Mouse (Mus musculus) testis, postnatal 14 days (tissue): ENCODE results near the gene Has1.
A peak's percentile ranks its signal among the peaks of the same experiment; 100 is the strongest.

Experiments used
- DNase-seq: peaks from one replicate; pipeline ENCODE4 v3.0.0; 2021; ENCODE audit warnings: low spot score

Has1 gene

GRCm38 (mm10) chr17:17843534-17844261, 11.3 kb downstream of the Has1 start:
- DNase-seq, result no peak

- no peak for DNase-seq
Observed at GRCm38 (mm10) chr17:17840796-17841195, 14.2 kb downstream of the Has1 start.

GRCm38 (mm10) chr17:17839276-17839675, 15.7 kb downstream of the Has1 start:
- no peak for DNase-seq

- peak; percentile 90 for DNase-seq
Observed at GRCm38 (mm10) chr17:17837919-17838701, 16.9 kb downstream of the Has1 start.

- no peak for DNase-seq
Observed at GRCm38 (mm10) chr17:17837426-17837825, 17.6 kb downstream of the Has1 start.

GRCm38 (mm10) chr17:17836101-17836500, 18.9 kb downstream of the Has1 start:
- DNase-seq, result no peak

GRCm38 (mm10) chr17:17834896-17835295, 20.1 kb downstream of the Has1 start:
- no peak for DNase-seq

- no peak for DNase-seq
Observed at GRCm38 (mm10) chr17:17830731-17831130, 24.3 kb downstream of the Has1 start.

- DNase-seq, result no peak
Observed at GRCm38 (mm10) chr17:17829816-17830535, 25.0 kb downstream of the Has1 start.

GRCm38 (mm10) chr17:17829052-17829785, 25.8 kb downstream of the Has1 start:
- DNase-seq, result no peak

GRCm38 (mm10) chr17:17828191-17828981, 26.6 kb downstream of the Has1 start:
- DNase-seq, result peak; percentile 32

GRCm38 (mm10) chr17:17827658-17828190, 27.3 kb downstream of the Has1 start:
- peak; percentile 51 for DNase-seq

GRCm38 (mm10) chr17:17826751-17827657, 28.0 kb downstream of the Has1 start, which contains the start of gene Spaca6:
Gene Spaca6, plus strand, starts transcription at chr17:17827158.
- peak; percentile 88 for DNase-seq

GRCm38 (mm10) chr17:17825921-17826591, 28.9 kb downstream of the Has1 start:
- peak; percentile 81 for DNase-seq

GRCm38 (mm10) chr17:17823612-17824336, 31.2 kb downstream of the Has1 start:
- no peak for DNase-seq

GRCm38 (mm10) chr17:17795527-17795926, 59.5 kb downstream of the Has1 start:
- no peak for DNase-seq
